Mouse (Mus musculus) kidney, adult 2 months (tissue): ENCODE results near the gene Top3a.

Experiments used
- CTCF ChIP-seq: fragments of 200-500 bp; conservative IDR thresholded peaks from 2 replicates; pipeline ENCODE4 v1.5.1; 2011; ENCODE audit warnings: low read depth, mild to moderate bottlenecking, control low read depth, low read length, moderate library complexity, mixed read lengths; ENCODE audit not compliant: insufficient read depth, insufficient read length
- POLR2A ChIP-seq: fragments of 200-500 bp; IDR thresholded peaks from one replicate; pipeline ENCODE4 v1.6.1; 2011; ENCODE audit warnings: low read depth, low read length, control low read depth

DNA sequence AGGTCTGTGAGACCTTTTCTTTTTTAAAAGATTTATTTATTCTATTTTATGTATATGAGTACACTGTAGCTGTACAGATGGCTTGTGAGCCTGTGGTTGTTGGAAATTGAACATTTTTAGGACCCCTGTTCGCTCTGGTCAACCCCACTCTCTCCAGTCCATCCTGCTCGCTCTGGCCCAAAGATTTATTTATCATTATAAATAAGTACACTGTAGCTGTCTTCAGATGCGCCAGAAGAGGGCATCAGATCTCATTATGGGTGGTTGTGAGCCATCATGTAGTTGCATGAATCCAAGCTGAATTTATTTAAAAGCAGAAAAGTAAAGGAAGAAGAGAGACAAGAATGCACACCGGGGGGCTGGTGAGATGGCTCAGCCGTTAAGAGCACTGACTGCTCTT, 42.0 kb downstream of the Top3a start:
- TF ChIP-seq CTCF (no peak), POLR2A (no peak)
